Mouse (Mus musculus) heart, adult 2 months (tissue): ENCODE measurements at regions not wholly inside any gene's neighbourhood (a gene's known extent, or its start where the extent isn't known, plus 50 kb on each side); places are given as distances from the start of the nearest gene placed in this dataset.

ENCODE experiments used
- CTCF ChIP-seq: fragments of 200-600 bp; IDR thresholded peaks from 2 replicates; pipeline ENCODE4 v1.8.1; 2022; ENCODE audit warnings: antibody characterized with exemption, mild to moderate bottlenecking, moderate library complexity
- EP300 ChIP-seq: fragments of 200-500 bp; IDR thresholded peaks from 2 replicates; pipeline ENCODE4 v1.6.1; 2011; ENCODE audit warnings: low read depth, low read length, control low read depth; ENCODE audit not compliant: insufficient read depth
- POLR2A ChIP-seq: fragments of 200-500 bp; IDR thresholded peaks from 2 replicates; pipeline ENCODE4 v1.6.1; 2011; ENCODE audit warnings: mild to moderate bottlenecking, low read depth, low read length, control low read depth; ENCODE audit not compliant: insufficient read depth

- no peak for TF ChIP-seq POLR2A
- no peak for TF ChIP-seq CTCF
- TF ChIP-seq EP300: no peak
These were observed 93.0 kb upstream of the Vldlr start for GRCm38 (mm10) chr19:27123334-27123733.
